Mouse (Mus musculus) embryonic facial prominence, embryonic 12.5 days (tissue): ENCODE measurements at regions not wholly inside any gene's neighbourhood (a gene's known extent, or its start where the extent isn't known, plus 50 kb on each side); places are given as distances from the start of the nearest gene placed in this dataset.

ENCODE experiments used
- ATAC-seq: fragments of 200-750 bp; cut with Nextera tagmentation; 2 replicates; pipeline ENCODE4 v1.8.0; 2017; ENCODE audit not compliant: insufficient number of reproducible peaks, insufficient read depth, low FRiP score, low TSS enrichment
- H3K27ac ChIP-seq: fragments of 300-500 bp; sonication (generic); 2 replicates; pipeline ENCODE4 v1.5.1; 2016; ENCODE audit warnings: mild to moderate bottlenecking
- H3K27me3 ChIP-seq: fragments of 300-500 bp; sonication (generic); 2 replicates; pipeline ENCODE4 v1.6.1; 2016; ENCODE audit warnings: mild to moderate bottlenecking, moderate library complexity
- H3K36me3 ChIP-seq: fragments of 300-500 bp; sonication (generic); 2 replicates; pipeline ENCODE4 v1.6.1; 2016; ENCODE audit warnings: mild to moderate bottlenecking
- H3K4me1 ChIP-seq: fragments of 300-500 bp; sonication (generic); 2 replicates; pipeline ENCODE4 v1.6.1; 2016
- H3K4me2 ChIP-seq: fragments of 300-500 bp; sonication (generic); replicated peaks from 2 replicates; pipeline ENCODE4 v1.6.1; 2016; ENCODE audit warnings: mild to moderate bottlenecking, moderate library complexity
- H3K4me3 ChIP-seq: fragments of 300-500 bp; sonication (generic); 2 replicates; pipeline ENCODE4 v1.5.1; 2016; ENCODE audit warnings: mild to moderate bottlenecking
- H3K9ac ChIP-seq: fragments of 300-500 bp; sonication (generic); 2 replicates; pipeline ENCODE4 v1.6.1; 2016; ENCODE audit warnings: mild to moderate bottlenecking, moderate library complexity
- H3K9me3 ChIP-seq: fragments of 300-500 bp; sonication (generic); 2 replicates; pipeline ENCODE4 v1.6.1; 2016; ENCODE audit warnings: mild to moderate bottlenecking, moderate library complexity
- WGBS: fragments of 180-500 bp; shearing (Covaris S2); methylation state at CpG from one replicate; pipeline ENCODE4 v1.1.7; 2016; 5-methylcytosine and 5-hydroxymethylcytosine counted together

GRCm38 (mm10) chr3:37897392-37897791 lies 173.1 kb upstream of the Gm5148 start:
- H3K4me1 ChIP-seq: peaks cover 13% of the 10 kb centered on the region; the same call in 1 of the 2 replicates
- H3K9ac ChIP-seq: no peak overlapping the region
- no peaks in the 10 kb centered on the region for H3K36me3 ChIP-seq
- ATAC-seq: no peak
- H3K4me3 ChIP-seq: no peak overlapping the region
- H3K4me2 ChIP-seq: peak overlapping the region; percentile 47
- 28% methylated on average over 3 of the region's 3 CpGs for WGBS
- 0 out of 2 replicates have a peak, but pooled peaks cover 3% of the 10 kb centered on the region for H3K9me3 ChIP-seq
- H3K27me3 ChIP-seq: no peaks in the 10 kb centered on the region
- H3K27ac ChIP-seq: peak overlapping the region; percentile 63; the same call in 1 of the 2 replicates

GRCm38 (mm10) chr3:37896821-37897311 lies 172.6 kb upstream of the Gm5148 start:
- peaks cover 13% of the 10 kb centered on the region; the same call in 1 of the 2 replicates for H3K4me1 ChIP-seq
- 0 out of 2 replicates have a peak, but pooled peaks cover 3% of the 10 kb centered on the region for H3K9me3 ChIP-seq
- peak; percentile 80; the same call in 1 of the 2 replicates for ATAC-seq
- H3K27me3 ChIP-seq: no peaks in the 10 kb centered on the region
- H3K27ac ChIP-seq: peak overlapping the region; percentile 63; the same call in 1 of the 2 replicates
- H3K36me3 ChIP-seq: no peaks in the 10 kb centered on the region
- H3K4me2 ChIP-seq: peak overlapping the region; percentile 47
- peak overlapping the region; percentile 9; the same call in 1 of the 2 replicates for H3K4me3 ChIP-seq
- 1% methylated on average over 17 of the region's 17 CpGs for WGBS
- peak overlapping the region; percentile 30; the same call in 1 of the 2 replicates for H3K9ac ChIP-seq

GRCm38 (mm10) chr3:37894599-37894998 lies 170.3 kb upstream of the Gm5148 start:
- 0 out of 2 replicates have a peak, but pooled peaks cover 3% of the 10 kb centered on the region for H3K9me3 ChIP-seq
- H3K9ac ChIP-seq: no peak overlapping the region
- ATAC-seq: no peak
- peaks cover 13% of the 10 kb centered on the region; the same call in 1 of the 2 replicates for H3K4me1 ChIP-seq
- H3K4me3 ChIP-seq: no peak overlapping the region
- no peak overlapping the region for H3K4me2 ChIP-seq
- H3K27me3 ChIP-seq: no peaks in the 10 kb centered on the region
- WGBS: 74% methylated on average over 2 of the region's 2 CpGs
- no peak overlapping the region for H3K27ac ChIP-seq
- no peaks in the 10 kb centered on the region for H3K36me3 ChIP-seq

DNA sequence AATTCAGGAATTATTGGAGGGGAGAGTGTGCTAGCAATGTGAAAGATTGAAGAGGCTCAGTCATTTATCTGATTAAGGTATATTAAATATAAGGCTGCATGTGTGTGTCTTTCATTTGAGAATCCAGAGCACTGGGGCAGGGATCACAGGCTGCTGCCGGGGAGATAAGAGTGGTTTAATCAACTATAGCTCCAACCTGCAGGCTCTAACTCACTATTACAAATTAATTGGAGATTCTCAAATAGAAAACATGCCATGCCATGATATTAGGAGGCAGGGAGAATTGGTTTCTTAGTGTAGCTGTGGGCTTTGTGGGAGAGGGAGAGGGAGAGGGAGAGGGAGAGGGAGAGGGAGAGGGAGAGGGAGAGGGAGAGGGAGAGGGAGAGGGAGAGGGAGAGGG lies 165.9 kb upstream of the Gm5148 start:
- no peak overlapping the region for H3K9ac ChIP-seq
- no peaks in the 10 kb centered on the region for H3K36me3 ChIP-seq
- 0 out of 2 replicates have a peak, but pooled peaks cover 3% of the 10 kb centered on the region for H3K9me3 ChIP-seq
- no peak overlapping the region for H3K4me3 ChIP-seq
- H3K27me3 ChIP-seq: no peaks in the 10 kb centered on the region
- 67% methylated on average over 1 of the region's 1 CpGs for WGBS
- H3K4me1 ChIP-seq: no peaks in the 10 kb centered on the region
- H3K27ac ChIP-seq: no peak overlapping the region
- no peak overlapping the region for H3K4me2 ChIP-seq
- no peak for ATAC-seq

- WGBS: 44% methylated on average over 6 of the region's 6 CpGs
- ATAC-seq: no peak
- Histone ChIP-seq H3K9ac (no peak overlapping the region), H3K27me3 (no peaks in the 10 kb centered on the region), H3K36me3 (no peaks in the 10 kb centered on the region), H3K27ac (no peak overlapping the region), H3K9me3 (0 out of 2 replicates have a peak, but pooled peaks cover 3% of the 10 kb centered on the region), H3K4me1 (no peaks in the 10 kb centered on the region), H3K4me2 (no peak overlapping the region), H3K4me3 (no peak overlapping the region)
Measured at GRCm38 (mm10) chr3:37888455-37888854, 164.2 kb upstream of the Gm5148 start.

DNA sequence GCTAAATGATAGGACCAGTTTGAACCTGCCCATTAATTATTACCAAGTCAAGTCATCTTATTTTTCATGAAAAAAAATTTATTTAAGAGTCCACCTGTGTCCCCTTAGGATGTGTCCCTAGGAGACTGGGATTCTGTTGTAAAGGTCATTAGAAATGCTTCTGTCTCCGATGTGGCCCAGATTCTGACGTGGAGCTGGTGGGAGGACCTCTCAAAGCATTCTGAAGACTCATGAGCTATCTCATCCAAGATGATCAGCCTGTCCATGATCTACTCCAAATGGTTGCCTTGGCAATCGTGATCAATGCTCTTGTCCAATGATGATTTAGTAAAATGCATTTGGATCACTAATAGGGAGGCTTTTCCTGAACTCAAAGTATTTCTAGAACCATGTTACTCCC lies 163.4 kb upstream of the Gm5148 start:
- Histone ChIP-seq H3K4me3 (no peak overlapping the region), H3K36me3 (no peaks in the 10 kb centered on the region), H3K27me3 (no peaks in the 10 kb centered on the region), H3K9me3 (0 out of 2 replicates have a peak, but pooled peaks cover 3% of the 10 kb centered on the region), H3K9ac (no peak overlapping the region), H3K4me1 (no peaks in the 10 kb centered on the region), H3K27ac (no peak overlapping the region), H3K4me2 (no peak overlapping the region)
- 83% methylated on average over 3 of the region's 3 CpGs for whole genome bisulfite sequencing
- no peak for ATAC-seq

GRCm38 (mm10) chr3:37886705-37887454 lies 162.6 kb upstream of the Gm5148 start:
- Histone ChIP-seq H3K4me2 (no peak overlapping the region), H3K27ac (no peak overlapping the region), H3K4me1 (no peaks in the 10 kb centered on the region), H3K9me3 (no peaks in the 10 kb centered on the region), H3K9ac (no peak overlapping the region), H3K27me3 (no peaks in the 10 kb centered on the region), H3K4me3 (no peak overlapping the region), H3K36me3 (no peaks in the 10 kb centered on the region)
- 88% methylated on average over 3 of the region's 3 CpGs for WGBS
- ATAC-seq: no peak

- H3K4me3 ChIP-seq: no peak overlapping the region
- H3K4me1 ChIP-seq: no peaks in the 10 kb centered on the region
- WGBS: 88% methylated on average over 6 of the region's 6 CpGs
- no peak overlapping the region for H3K9ac ChIP-seq
- no peaks in the 10 kb centered on the region for H3K36me3 ChIP-seq
- ATAC-seq: no peak
- H3K9me3 ChIP-seq: no peaks in the 10 kb centered on the region
- no peaks in the 10 kb centered on the region for H3K27me3 ChIP-seq
- H3K27ac ChIP-seq: no peak overlapping the region
- no peak overlapping the region for H3K4me2 ChIP-seq
Measured at GRCm38 (mm10) chr3:37885776-37886175, 161.5 kb upstream of the Gm5148 start.

DNA sequence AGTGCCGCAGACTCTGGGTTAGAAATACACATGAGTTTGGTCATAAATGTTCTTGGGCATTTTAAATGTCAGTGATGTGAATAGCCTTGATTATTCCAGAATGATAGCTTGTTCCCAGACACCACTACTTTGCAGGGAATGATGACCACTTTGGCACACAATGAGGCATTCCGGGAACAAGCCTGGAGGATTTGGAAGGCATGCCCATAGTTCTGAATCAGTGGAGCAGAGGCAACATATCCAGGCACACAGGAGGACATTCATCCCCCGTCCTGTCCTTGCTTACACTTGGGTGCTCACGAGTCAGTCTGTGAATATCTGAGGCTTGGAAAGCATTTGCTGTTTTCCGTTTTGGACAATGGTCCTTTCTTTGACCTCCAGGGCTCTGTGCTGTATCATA lies 158.1 kb upstream of the Gm5148 start:
- WGBS: 44% methylated on average over 5 of the region's 5 CpGs
- Histone ChIP-seq H3K9ac (no peak overlapping the region), H3K27me3 (no peaks in the 10 kb centered on the region), H3K36me3 (no peaks in the 10 kb centered on the region), H3K4me1 (no peaks in the 10 kb centered on the region), H3K4me2 (no peak overlapping the region), H3K27ac (no peak overlapping the region), H3K9me3 (no peaks in the 10 kb centered on the region), H3K4me3 (no peak overlapping the region)
- no peak for ATAC-seq

- no peaks in the 10 kb centered on the region for H3K9me3 ChIP-seq
- no peaks in the 10 kb centered on the region for H3K36me3 ChIP-seq
- no peak overlapping the region for H3K9ac ChIP-seq
- no peak overlapping the region for H3K4me2 ChIP-seq
- peaks cover 4% of the 10 kb centered on the region; the same call in 1 of the 2 replicates for H3K4me1 ChIP-seq
- no peak overlapping the region for H3K27ac ChIP-seq
- H3K27me3 ChIP-seq: no peaks in the 10 kb centered on the region
- ATAC-seq: no peak
- no peak overlapping the region for H3K4me3 ChIP-seq
- WGBS: 71% methylated on average over 2 of the region's 2 CpGs
Measured at GRCm38 (mm10) chr3:37881016-37881415, 156.7 kb upstream of the Gm5148 start.

DNA sequence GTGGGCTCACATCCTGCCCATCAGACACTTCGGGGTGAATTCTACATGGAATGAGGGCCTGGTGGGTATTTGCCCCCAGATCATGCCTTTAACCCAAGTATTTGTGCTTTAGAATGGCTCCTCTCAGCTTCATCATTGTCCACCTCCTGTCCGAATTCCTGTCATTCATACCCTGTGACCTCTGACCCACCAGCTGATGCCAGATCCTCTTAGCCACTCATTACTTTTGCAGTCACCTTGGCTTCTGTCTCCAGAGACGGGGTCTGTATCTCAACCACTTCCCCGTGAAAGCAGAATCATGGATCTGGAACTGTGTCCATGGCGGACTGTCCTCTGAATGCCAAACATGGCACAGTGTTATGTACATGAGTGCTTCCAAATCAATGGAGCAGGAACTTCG lies 154.8 kb upstream of the Gm5148 start:
- Histone ChIP-seq H3K4me1 (peaks cover 19% of the 10 kb centered on the region), H3K4me3 (no peak overlapping the region), H3K36me3 (no peaks in the 10 kb centered on the region), H3K9ac (no peak overlapping the region), H3K27me3 (no peaks in the 10 kb centered on the region), H3K4me2 (no peak overlapping the region), H3K27ac (no peak overlapping the region), H3K9me3 (no peaks in the 10 kb centered on the region)
- 57% methylated on average over 6 of the region's 6 CpGs for WGBS
- ATAC-seq: no peak
